Mouse (Mus musculus) thymus, postnatal 4 days (tissue): ENCODE measurements around the gene Tmem52.
"Not testable (repeated sequence)": the region's sequence is repeated elsewhere in the genome, so short reads cannot be mapped to it uniquely, and the experiment has no call there.

Source experiments
- DNase-seq: peaks from one replicate; pipeline ENCODE4 v3.0.0; 2021

Gene Tmem52

DNA sequence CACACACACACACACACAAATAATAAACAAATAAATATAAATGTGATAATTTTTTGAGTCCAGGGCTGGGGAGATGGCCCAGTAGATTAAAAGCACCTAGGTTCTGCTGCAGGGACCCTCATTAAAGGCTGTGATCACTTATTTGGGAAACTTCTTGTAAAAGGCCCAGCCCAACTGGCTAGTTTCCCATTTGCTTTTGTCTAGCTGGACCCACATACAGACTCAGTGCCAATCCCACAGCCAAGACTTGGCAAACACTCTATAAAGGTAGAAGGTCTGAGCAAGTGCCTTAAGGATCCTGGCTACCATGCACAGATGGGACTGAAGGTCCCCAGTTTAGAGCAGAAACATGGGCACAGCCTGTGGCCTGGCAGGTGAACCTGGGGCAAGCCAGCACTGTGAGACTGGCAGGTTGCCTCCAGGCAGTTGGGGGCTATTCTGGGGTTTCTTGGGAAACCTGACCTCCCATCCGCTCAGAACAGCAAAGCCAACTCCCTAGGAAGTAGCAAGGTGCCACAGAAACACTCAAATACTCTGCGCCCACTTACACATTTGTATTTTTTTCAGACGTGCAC lies 3.9 kb downstream of the Tmem52 start:
- DNase-seq: no peak

DNA sequence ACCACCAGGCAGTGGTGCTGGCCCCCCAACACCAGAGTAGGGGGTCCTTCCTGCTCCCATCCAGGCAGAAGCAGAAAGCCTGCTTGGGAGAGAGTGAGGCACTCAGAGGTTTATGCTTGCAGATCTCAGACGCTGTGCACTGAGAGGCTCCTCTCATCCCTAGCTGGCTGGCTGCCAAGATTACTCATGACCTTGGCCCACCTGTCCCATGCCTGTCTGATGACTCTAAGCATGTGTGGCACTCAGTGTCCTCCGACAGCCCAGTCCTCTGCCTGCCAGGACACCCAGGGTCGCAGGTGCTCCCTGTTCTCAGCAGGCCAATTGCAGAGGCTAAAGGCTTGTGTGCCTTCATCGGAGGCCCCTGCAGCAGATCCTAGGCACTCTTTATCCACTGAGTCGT lies 4.4 kb downstream of the Tmem52 start:
- no peak for DNase-seq

- DNase-seq: not testable (repeated sequence)
Observed at GRCm38 (mm10) chr4:155473796-155474195, 4.9 kb downstream of the Tmem52 start.

- DNase-seq: peak; percentile 88
Observed at GRCm38 (mm10) chr4:155481381-155482124, 12.6 kb downstream of the Tmem52 start.

DNA sequence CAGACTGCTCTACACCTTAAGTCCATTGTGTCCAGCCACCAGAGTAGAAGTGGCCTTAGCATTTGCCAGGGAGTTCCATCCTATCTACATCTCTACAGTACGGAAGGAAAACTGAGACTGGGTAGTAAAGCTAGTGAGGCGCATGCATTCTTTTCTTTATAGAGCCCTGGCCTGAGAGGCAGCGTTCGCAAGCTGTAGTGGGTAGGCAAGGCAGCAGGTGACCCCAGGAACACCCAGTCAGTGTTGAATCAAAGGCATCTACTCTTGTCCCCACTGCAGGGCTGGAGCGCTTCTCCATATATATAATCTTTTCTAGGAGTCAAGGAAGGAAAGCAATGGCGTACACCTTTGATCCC lies 13.2 kb downstream of the Tmem52 start:
- no peak for DNase-seq

- no peak for DNase-seq
Observed at GRCm38 (mm10) chr4:155482733-155483540, 14.0 kb downstream of the Tmem52 start.

DNA sequence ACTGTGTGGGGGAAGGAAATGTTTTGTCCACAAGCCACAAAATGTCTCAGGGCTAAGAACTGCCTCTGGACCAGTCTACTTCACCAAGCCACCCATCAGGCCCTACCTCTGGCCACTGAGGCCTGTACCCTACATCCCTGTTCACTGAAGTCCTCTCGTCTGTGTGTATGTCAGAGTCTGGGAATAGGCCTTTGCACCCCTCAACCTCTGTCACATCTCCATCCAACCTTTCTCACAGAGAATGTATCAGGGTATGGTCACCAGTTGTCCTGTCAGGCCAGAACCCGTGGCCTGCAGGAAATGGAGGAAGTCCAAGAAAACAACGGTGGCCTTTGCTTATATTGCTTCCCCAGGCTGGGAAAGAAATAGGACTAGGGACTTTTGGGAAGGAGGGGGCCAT lies 16.6 kb downstream of the Tmem52 start:
- DNase-seq: no peak

- no peak for DNase-seq
Observed at GRCm38 (mm10) chr4:155487746-155488145, 18.8 kb downstream of the Tmem52 start.

- DNase-seq: no peak
Observed at GRCm38 (mm10) chr4:155488232-155489025, 19.5 kb downstream of the Tmem52 start.

DNA sequence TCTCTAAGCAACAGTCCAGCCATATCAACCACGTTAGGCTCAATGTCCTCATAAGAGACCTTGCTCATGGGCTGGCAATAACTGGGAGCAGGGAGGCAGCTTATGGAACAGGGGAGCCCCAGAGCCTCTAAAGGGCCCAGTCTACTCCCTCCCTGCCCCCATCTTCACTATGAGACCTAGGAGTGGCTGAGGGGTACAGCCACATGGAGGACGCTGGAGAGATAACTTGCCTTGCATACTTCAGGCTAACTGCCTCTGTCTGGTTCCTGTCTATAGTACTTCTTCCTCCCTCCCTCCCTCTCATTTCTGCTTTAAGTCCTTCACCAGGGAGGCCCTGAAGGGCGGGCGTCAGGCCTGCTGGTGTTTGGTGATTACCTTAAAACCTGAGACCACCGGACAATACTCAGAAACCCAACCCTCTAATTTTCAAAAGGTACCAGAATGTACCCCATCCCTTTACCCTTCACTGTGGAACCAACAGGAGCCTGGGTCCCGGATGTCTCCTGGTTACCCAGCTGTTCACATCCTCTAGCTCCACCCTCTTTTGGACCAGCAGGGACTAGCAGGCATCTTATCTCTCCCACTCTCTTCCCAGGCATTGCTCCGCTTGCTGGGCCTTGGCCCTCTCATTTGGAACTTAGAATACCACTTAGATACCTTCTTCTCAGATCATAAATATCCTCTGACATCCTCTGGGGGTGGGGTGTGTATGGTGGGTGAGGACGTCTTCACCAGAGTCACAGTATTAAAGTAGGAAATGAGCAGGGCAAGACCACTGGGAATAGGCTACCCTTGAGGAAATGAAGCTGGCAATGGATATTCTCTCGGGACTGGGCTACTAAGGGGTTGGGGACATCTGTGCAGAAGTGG lies 20.4 kb downstream of the Tmem52 start:
- no peak for DNase-seq

GRCm38 (mm10) chr4:155490456-155490855 lies 21.5 kb downstream of the Tmem52 start:
- no peak for DNase-seq

DNA sequence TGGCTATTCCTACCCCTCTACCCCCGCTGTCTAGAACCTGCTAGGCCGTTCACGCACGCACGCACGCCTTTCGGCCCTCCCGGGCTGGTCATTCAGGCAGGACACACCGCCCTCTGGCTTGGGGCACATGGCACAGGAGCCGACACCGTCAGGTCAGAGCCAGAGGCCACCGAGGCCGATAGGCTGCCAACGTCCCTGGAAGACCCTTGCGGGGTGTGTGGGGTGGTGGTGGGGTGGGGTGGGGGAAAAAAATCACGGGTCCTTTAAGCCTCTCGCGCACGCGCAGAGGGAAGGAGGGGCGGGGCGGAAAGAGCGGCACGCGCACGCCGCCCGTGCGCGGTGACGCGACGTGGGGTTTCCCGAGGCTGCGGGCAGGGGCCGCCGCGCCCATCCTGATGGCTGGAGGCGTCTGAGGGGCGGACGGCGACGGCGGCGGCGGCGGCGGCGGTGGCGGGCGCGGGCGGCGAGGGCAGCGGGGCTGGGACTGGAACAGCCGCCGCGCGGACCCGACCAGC lies 22.1 kb downstream of the Tmem52 start, which contains the start of gene Gnb1:
Gene Gnb1 (plus strand): TSS at position 372 of the 515 bp plus-strand sequence.
- peak; percentile 99 for DNase-seq

DNA sequence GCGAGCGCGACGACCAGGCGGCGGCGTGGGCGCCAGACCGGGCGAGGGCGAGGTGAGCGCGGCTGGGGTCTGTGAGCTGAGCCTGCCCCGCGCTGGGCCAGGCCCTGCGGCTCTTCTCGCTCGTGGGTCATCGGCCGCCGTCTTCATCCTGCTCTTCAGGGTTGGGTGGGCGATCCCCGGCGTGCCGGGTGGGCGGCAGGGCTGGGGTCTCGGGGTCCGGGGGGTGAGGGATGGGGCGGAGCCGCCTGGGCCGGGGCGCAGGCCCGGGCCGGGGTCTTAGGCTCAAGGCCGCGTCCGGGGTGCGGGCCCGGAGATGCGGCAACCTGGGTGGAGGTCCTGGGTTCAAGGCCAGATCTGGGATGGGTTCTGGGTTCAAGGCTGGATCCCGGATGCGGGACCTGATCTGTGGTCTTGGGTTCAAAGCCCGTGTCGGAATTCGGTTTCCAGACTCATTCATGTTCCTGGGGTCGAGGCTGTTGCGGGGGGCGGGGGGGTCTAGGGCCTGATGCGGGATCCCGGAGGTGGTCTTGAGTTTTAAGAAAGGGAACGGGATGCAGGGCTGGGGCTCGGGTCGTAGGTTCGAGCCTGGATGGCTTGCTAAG lies 22.7 kb downstream of the Tmem52 start:
- DNase-seq: no peak

GRCm38 (mm10) chr4:155492131-155492633 lies 23.3 kb downstream of the Tmem52 start:
- DNase-seq: peak; percentile 63

- no peak for DNase-seq
Observed at GRCm38 (mm10) chr4:155494891-155495290, 26.0 kb downstream of the Tmem52 start.

- no peak for DNase-seq
Observed at GRCm38 (mm10) chr4:155497963-155498362, 29.0 kb downstream of the Tmem52 start.

- no peak for DNase-seq
Observed at GRCm38 (mm10) chr4:155501126-155501525, 32.2 kb downstream of the Tmem52 start.

DNA sequence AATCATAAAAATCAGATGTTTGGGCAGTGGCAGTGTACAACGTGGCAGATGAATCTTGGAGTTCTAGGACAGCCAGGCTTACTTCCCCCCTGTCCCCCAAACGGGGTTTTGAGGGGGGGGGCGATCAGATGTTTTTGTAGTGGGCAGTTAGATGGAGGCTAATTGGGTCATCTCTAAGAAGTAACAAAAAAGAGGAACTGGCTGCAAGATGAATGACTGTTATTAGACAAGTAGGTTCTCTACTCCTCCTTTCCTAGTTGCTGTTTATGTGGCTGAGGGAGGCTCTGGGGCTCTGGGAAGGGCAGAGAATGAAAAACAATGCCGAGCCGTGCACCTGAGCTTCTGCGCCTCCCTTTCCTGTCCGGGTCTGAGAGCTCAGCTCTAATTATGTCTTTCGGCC lies 36.2 kb downstream of the Tmem52 start:
- DNase-seq: no peak

DNA sequence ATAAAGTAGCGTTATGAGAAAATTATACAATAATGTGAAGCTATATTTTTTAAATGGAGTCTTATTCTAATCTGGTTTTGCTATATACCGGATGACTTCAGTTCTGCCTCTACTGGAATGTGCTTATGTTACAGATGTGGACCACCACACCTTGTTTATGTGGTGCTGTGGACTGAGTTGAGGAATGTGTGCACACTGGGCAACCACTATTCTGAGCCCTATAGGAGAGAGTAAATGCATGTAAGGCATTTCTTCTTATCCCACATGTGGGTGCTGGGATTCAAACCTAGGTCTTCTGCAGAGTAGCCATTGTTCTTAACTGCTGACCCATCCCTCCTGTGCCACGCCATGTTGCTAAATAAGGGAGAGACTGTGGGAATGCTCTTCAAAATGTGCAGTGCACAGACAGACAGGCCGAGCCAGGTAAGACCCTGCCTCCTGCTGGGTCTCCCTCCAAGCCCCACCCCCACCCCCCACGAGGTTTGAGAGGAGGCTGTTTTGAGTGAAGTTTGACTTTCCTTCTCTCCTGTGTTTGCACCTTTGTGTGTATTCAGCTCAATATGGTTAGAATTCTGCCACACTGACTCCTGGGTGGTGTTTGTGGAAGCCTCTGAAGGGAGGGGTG lies 36.9 kb downstream of the Tmem52 start:
- no peak for DNase-seq

DNA sequence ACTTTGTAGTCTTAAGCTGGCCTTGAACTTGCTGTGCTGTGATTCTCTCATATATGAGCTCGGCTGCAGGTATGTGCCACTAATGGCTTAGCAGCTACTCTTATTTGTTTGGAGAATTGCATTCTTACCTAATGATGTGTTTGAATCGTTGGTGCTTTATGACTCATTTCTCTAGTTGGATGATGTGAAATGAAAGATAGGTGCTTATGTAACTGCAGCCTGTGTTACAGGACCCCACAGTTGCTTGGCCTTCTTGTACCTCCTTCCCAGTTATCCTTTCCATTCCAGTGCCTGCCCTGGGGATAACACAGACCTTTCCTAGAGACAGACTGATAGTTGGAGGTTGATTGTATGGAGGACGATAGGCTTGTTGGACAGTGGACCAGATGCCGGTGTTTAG lies 39.7 kb downstream of the Tmem52 start:
- DNase-seq: no peak

- DNase-seq: no peak
Observed at GRCm38 (mm10) chr4:155510981-155511380, 42.1 kb downstream of the Tmem52 start.
